In the genomic region with DNA sequence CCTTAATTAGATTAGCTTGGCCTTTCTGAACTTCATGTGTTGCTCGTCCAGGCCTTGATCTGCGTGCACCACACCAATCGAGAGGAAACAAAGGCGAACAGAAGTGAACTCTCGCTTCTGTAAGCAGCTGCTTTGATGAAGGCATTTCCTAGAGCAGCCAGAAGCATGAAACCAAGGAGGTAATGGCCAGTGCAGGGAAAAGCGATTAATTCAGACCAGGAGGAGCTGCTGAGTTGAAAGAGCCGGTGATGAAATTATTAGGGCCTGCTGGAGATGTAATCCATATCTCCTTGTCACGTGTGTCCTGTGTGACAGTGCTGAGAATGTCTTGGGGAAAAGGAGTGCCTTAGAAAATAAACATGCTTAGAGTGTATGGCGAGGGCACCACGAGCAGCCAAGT, we compare ENCODE assay signal across 30 mouse cellular contexts.
DNase-seq lines count a peak whose midpoint lies in the region; ATAC-seq and TF ChIP-seq lines count a peak whose summit lies in the region.
"Had no signal": no experiment of that assay in that cellular context is flagged by ENCODE, and none has a peak within 500 bp of the region (broad histone marks: within the 10 kb centered on the region; RNA-seq: fewer than 3 reads in every experiment).

No protein-coding gene starts in this region.

- ATAC-seq in midbrain, embryonic 14.5 days (ENCODE audit: low FRiP score, low TSS enrichment), result no peak
- ATAC-seq: activated CD4-positive, CD25-positive, alpha-beta regulatory T cell, adult 4 months; CD4-positive, CD25-positive, alpha-beta regulatory T cell, adult 4 months; forebrain, embryonic 15.5 days; hindbrain, postnatal 0 days; inflammation-experienced regulatory T-cells, adult 6 months; intestine, embryonic 16.5 days had no signal

- no peaks in the 10 kb centered on the region for H3K4me1 ChIP-seq in midbrain, embryonic 14.5 days (ENCODE audit: control insufficient read depth, insufficient read depth, low read length)
- H3K4me1 ChIP-seq in midbrain, embryonic 10.5 days, result no peaks in the 10 kb centered on the region; the same call in 1 of the 2 replicates
- H3K4me1 ChIP-seq in embryonic facial prominence, embryonic 10.5 days, result peaks cover 10% of the 10 kb centered on the region
- H3K4me1 ChIP-seq in cerebellum, adult 2 months (ENCODE audit: control insufficient read depth, insufficient read depth, low read length), result no peaks in the 10 kb centered on the region
- H3K4me1 ChIP-seq: embryonic facial prominence, embryonic 12.5 days; forebrain, embryonic 12.5 days; forebrain, embryonic 15.5 days; heart, embryonic 10.5 days; heart, embryonic 13.5 days had no signal

- H3K9ac ChIP-seq in midbrain, embryonic 14.5 days (replicated peaks; ENCODE audit: low read length), result no peak overlapping the region
- H3K9ac ChIP-seq: embryonic facial prominence, embryonic 12.5 days; forebrain, embryonic 12.5 days; forebrain, embryonic 15.5 days; heart, embryonic 13.5 days; hindbrain, embryonic 14.5 days had no signal

- no peak overlapping the region for H3K4me3 ChIP-seq in midbrain, embryonic 14.5 days (replicated peaks; ENCODE audit: low read depth, low read length)
- no peak overlapping the region for H3K4me3 ChIP-seq in midbrain, embryonic 10.5 days
- H3K4me3 ChIP-seq in embryonic facial prominence, embryonic 10.5 days, result no peak overlapping the region
- no peak overlapping the region for H3K4me3 ChIP-seq in cerebellum, adult 2 months (replicated peaks; ENCODE audit: insufficient read depth, low read depth, low read length)
- H3K4me3 ChIP-seq: embryonic facial prominence, embryonic 12.5 days; erythroblast, embryonic 14.5 days; forebrain, embryonic 12.5 days; forebrain, embryonic 15.5 days; heart, adult 2 months; heart, embryonic 10.5 days; heart, embryonic 13.5 days had no signal

- peak; percentile 22 for DNase-seq in midbrain, embryonic 14.5 days
- DNase-seq in midbrain, embryonic 10.5 days (ENCODE audit: low spot score), result no peak
- peak; percentile 21 for DNase-seq in embryonic facial prominence, embryonic 10.5 days (ENCODE audit: low spot score)
- peak; percentile 36 for DNase-seq in forelimb bud, embryonic 11.5 days (ENCODE audit: low read depth, low spot score)
- DNase-seq in adrenal gland, adult 8-10 months, result no peak
- no peak for DNase-seq in left cerebral cortex, postnatal 10 days (ENCODE audit: extremely low spot score in 1 of 2, low spot score in 2 of 2)
- DNase-seq in cerebellum, adult 2 months, result no peak
- DNase-seq: adrenal gland, postnatal 10 days; adrenal gland, postnatal 36 days; cerebellum, adult 11 months; cerebellum, adult 8-10 months; cerebellum, postnatal 10 days; cerebellum, postnatal 36 days; embryo, embryonic 11 days; gastrocnemius, postnatal 25 days; heart, adult 2 months; heart, postnatal 14 days; heart, postnatal 4 days had no signal

- no peak for TF ChIP-seq POLR2A in cerebellum, adult 2 months (IDR thresholded peaks at IDR 0.05; ENCODE audit: borderline replicate concordance, insufficient read depth, low read length)

- 64% methylated on average over 10 of the region's 10 CpGs for WGBS in midbrain, embryonic 14.5 days
- 82% methylated on average over 10 of the region's 10 CpGs for WGBS in midbrain, embryonic 10.5 days
- WGBS in embryonic facial prominence, embryonic 10.5 days, result 66% methylated on average over 10 of the region's 10 CpGs
- 93% methylated on average over 10 of the region's 10 CpGs for WGBS in cerebellum, adult 2 months

- intact Hi-C loops in left cerebral cortex, postnatal 10 days (cut with DNase I), result no loop called here

- no peak for TF ChIP-seq CTCF in cerebellum, adult 2 months (IDR thresholded peaks at IDR 0.05; ENCODE audit: borderline replicate concordance, insufficient read depth, low read depth, low read length)

- H3K27me3 ChIP-seq in midbrain, embryonic 14.5 days (ENCODE audit: control insufficient read depth, insufficient read depth, low read length), result no peaks in the 10 kb centered on the region
- H3K27me3 ChIP-seq in midbrain, embryonic 10.5 days (ENCODE audit: low read depth, poor library complexity, severe bottlenecking), result no peaks in the 10 kb centered on the region
- H3K27me3 ChIP-seq in embryonic facial prominence, embryonic 10.5 days (replicated peaks; ENCODE audit: low read depth, poor library complexity, severe bottlenecking), result no peaks in the 10 kb centered on the region
- no peaks in the 10 kb centered on the region for H3K27me3 ChIP-seq in cerebellum, adult 2 months (ENCODE audit: control insufficient read depth, insufficient read depth, low read length)
- H3K27me3 ChIP-seq: embryonic facial prominence, embryonic 12.5 days; forebrain, embryonic 12.5 days; forebrain, embryonic 15.5 days had no signal

- no peak overlapping the region for H3K27ac ChIP-seq in midbrain, embryonic 14.5 days (replicated peaks; ENCODE audit: low read depth, low read length)
- no peak overlapping the region for H3K27ac ChIP-seq in midbrain, embryonic 10.5 days (replicated peaks)
- no peak overlapping the region for H3K27ac ChIP-seq in embryonic facial prominence, embryonic 10.5 days (replicated peaks)
- no peak overlapping the region for H3K27ac ChIP-seq in cerebellum, adult 2 months (ENCODE audit: insufficient read depth, low read length)
- H3K27ac ChIP-seq: embryonic facial prominence, embryonic 12.5 days; forebrain, embryonic 12.5 days; forebrain, embryonic 15.5 days; heart, adult 2 months; heart, embryonic 10.5 days; heart, embryonic 13.5 days; hindbrain, embryonic 14.5 days; hindbrain, postnatal 0 days had no signal

- H3K9me3 ChIP-seq in midbrain, embryonic 14.5 days (ENCODE audit: control insufficient read depth, low read length), result no peaks in the 10 kb centered on the region
- H3K9me3 ChIP-seq in midbrain, embryonic 10.5 days (replicated peaks), result no peaks in the 10 kb centered on the region
- no peaks in the 10 kb centered on the region for H3K9me3 ChIP-seq in embryonic facial prominence, embryonic 10.5 days
- H3K9me3 ChIP-seq: embryonic facial prominence, embryonic 12.5 days; forebrain, embryonic 12.5 days; forebrain, embryonic 15.5 days; heart, embryonic 10.5 days; heart, embryonic 13.5 days had no signal

- H3K4me2 ChIP-seq in midbrain, embryonic 14.5 days (ENCODE audit: low read length), result no peak overlapping the region
- H3K4me2 ChIP-seq: embryonic facial prominence, embryonic 12.5 days; forebrain, embryonic 12.5 days; forebrain, embryonic 15.5 days; heart, embryonic 13.5 days; hindbrain, embryonic 14.5 days had no signal

- H3K36me3 ChIP-seq in midbrain, embryonic 14.5 days (ENCODE audit: control insufficient read depth, insufficient read depth, low read length), result no peaks in the 10 kb centered on the region
- H3K36me3 ChIP-seq in midbrain, embryonic 10.5 days, result no peaks in the 10 kb centered on the region
- no peaks in the 10 kb centered on the region for H3K36me3 ChIP-seq in embryonic facial prominence, embryonic 10.5 days (replicated peaks)
- H3K36me3 ChIP-seq: embryonic facial prominence, embryonic 12.5 days; forebrain, embryonic 12.5 days; forebrain, embryonic 15.5 days; heart, embryonic 10.5 days; heart, embryonic 13.5 days had no signal

Comparison
In these comparisons a context has a peak if more than half of its experiments do, and no peak if none do; other contexts are left out.
1. DNase-seq: peak in midbrain, embryonic 14.5 days (single experiment), embryonic facial prominence, embryonic 10.5 days (single experiment) and forelimb bud, embryonic 11.5 days (single experiment); none in midbrain, embryonic 10.5 days (single experiment), adrenal gland, adult 8-10 months (single experiment), left cerebral cortex, postnatal 10 days (0 of 2) and cerebellum, adult 2 months (0 of 2).